Mouse (Mus musculus): Measurements from ENCODE around the gene Gpx6. TPM values are rescaled to one million over a fixed set of nuclear protein-coding genes. Genes with fewer than 3 reads are reported as not detected.
A peak's percentile ranks its signal among the peaks of the same experiment; 100 is the strongest.

The Gpx6 gene
- total RNA-seq, 2 experiments from 2014 or later, result 0.30 TPM; not detected in 1

GRCm38 (mm10) chr13:21320262-21320661 lies 8.3 kb downstream of the Gpx6 start:
- no peak for DNase-seq (ENCODE audit: low spot score in 2 of 2)
- intact Hi-C loops (cut with DNase I), result loop anchor here (10.0 kb wide), 1 partner anchor 145 kb away; the partner anchor contains the start of gene Trim27

GRCm38 (mm10) chr13:21321890-21322494 lies 10.1 kb downstream of the Gpx6 start:
- intact Hi-C loops (cut with DNase I), result loop anchor here (10.0 kb wide), 1 partner anchor 147 kb away; the partner anchor contains the start of gene Trim27
- DNase-seq (ENCODE audit: low spot score in 2 of 2), result peak in 1 of 2 experiments; percentile 9

DNA sequence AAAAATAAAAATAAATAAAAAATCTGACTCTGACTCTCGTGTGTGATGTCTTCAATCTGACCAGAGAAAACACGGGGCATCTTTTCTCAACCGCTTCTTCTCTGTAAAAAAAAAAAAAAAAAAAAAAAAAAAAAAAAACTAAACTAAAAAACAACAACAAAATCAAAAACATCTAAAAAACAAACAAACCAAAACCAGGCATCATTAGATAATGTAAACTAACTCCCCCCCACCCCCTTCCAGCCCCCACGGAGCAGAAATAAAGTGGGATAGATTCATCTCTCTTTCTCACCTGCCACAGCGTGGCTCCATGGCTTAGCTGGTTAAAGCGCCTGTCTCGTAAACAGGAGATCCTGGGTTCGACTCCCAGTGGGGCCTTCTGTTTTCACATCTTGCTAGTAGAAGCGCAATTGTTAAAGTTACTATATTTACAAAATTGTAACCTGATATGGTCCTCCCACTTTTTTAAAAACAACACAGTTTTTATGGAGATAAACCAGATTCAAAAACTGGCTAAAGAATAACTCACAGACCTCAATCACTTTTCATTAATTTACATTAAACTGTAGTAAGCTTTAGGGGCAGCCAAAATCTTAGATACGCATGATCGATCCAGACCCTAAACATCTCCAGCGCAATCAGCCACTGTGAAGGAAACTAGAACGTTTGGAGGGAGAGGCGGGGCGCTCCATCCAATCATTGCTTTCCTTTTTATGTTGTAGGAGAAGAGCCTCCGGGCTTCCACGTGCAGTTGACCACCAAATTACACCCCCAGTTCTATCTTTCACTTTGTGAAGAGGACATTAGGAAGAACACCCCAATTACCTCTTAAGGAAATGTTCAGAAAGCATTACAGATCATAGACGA lies 10.8 kb downstream of the Gpx6 start:
- DNase-seq (ENCODE audit: low spot score in 2 of 2), result peak; percentile 30 to 84
- intact Hi-C loops (cut with DNase I), result loop anchor here (10.0 kb wide), 1 partner anchor 148 kb away; the partner anchor contains the start of gene Trim27

- no peak for DNase-seq (ENCODE audit: low spot score in 2 of 2)
- intact Hi-C loops (cut with DNase I), result loop anchor here (10.0 kb wide), 1 partner anchor 149 kb away; the partner anchor contains the start of gene Trim27
Observed at GRCm38 (mm10) chr13:21323405-21323804, 11.5 kb downstream of the Gpx6 start.

DNA sequence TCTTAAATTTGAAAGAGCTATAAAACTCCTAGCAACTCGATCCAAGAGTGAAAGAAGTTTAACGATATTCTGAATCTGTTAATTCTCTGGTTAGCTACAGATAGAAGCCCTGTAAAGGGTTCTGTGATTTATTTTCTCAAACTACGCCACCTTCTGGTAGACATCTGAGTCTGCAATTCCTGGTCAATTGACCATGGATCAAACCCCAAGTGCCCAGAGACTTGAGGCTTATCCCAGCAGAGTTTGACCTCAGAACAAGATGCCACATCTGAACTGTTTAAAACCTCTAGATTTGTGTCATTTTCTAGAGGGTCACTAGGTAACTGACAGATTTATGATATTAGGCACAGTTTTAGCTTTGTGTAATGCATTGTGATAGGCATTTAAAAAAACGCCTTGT lies 14.3 kb downstream of the Gpx6 start:
- DNase-seq (ENCODE audit: low spot score in 2 of 2), result no peak
- intact Hi-C loops (cut with DNase I), result loop anchor here (2.0 to 10.0 kb wide), 4 partner anchors 51 to 151 kb away; partner anchors contain the start of gene Trim27

- intact Hi-C loops (cut with DNase I), result loop anchor here (2.0 to 10.0 kb wide), 4 partner anchors 52 to 152 kb away; partner anchors contain the start of gene Trim27
- peak; percentile 69 to 87 for DNase-seq (ENCODE audit: low spot score in 2 of 2)
Observed at GRCm38 (mm10) chr13:21326657-21327211, 14.8 kb downstream of the Gpx6 start.

DNA sequence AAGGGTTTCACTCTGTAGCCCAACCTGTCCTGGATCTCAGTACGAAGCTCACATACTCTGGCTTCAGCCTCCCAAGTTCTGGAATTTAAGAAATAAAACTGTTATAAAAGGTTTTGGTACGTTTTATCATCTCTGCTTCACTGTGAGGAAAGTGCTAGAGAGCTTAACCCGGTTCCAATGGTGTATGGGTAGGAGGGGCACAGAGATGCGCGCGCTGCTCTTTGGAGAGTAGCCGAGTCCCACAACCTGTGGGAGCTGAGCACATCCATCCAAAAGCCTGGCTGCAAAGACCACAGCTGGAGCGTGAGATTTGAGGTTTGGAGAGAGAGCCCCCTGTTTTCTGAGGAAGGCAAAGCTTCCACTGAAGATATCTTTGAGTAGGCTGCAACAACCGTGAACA lies 15.5 kb downstream of the Gpx6 start:
- intact Hi-C loops (cut with DNase I), result loop anchor here (2.0 to 10.0 kb wide), 4 partner anchors 53 to 153 kb away; partner anchors contain the start of gene Trim27
- DNase-seq (ENCODE audit: low spot score in 2 of 2), result peak in 1 of 2 experiments; percentile 13

DNA sequence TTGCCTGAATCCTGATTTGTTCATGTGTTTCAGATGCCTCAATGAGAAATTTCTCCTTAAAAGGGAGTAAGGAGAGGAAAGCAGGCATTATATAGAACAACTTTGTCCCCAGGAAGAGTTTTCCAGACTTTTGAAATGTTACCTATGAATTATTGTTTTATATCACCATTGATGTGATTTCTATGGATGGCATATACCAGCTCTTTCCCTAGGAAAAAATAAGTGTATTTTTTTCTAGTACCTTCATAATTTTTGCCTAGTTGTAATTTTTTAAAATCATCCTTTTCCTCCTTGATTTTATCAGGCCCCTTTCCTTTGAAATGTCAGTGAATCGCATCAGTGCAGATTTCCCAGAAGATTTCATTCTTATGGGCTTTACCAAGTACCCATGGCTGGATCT lies 34.7 kb downstream of the Gpx6 start, which contains the start of gene Olfr1367:
Olfr1367 (plus strand) TSS at position 301 of the 400 bp plus-strand sequence.
- intact Hi-C loops (cut with DNase I), result no loop called here
- DNase-seq (ENCODE audit: low spot score in 2 of 2), result no peak

GRCm38 (mm10) chr13:21350593-21350992 lies 38.7 kb downstream of the Gpx6 start:
- DNase-seq (ENCODE audit: low spot score in 2 of 2), result no peak
- intact Hi-C loops (cut with DNase I), result no loop called here

DNA sequence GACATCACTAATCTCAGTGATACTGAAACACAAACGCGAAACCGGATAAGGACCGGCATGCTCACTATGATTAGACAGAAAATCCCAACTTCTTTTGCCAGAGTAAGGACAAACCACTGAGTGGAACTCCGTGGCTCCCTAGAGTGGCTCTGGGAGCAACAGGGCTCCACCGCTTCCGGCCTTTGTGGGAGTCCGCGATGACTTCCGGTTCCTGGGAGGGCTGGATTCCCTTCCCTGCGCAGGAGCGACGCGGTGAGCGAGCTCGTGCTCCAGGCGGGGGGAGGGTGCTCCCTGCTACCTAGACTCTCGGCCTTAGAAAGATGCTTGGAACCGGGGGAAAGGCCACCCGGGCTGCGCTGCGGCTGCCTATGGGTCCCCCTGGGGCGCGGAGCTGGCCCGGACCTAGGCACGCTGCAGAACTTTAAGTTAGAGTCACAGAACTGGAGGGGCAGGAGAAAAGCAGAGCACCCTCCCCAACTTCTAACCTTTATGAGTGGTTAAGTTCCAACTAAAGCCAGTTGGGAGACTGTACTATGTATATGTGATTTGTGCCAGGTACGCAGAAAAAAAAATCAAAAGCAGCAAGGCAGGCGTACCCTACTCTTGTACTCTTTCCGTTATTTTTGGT lies 50.8 kb downstream of the Gpx6 start, which contains the start of gene Zscan12:
Zscan12 (plus strand) TSS at position 200 of the 628 bp plus-strand sequence.
- peak; percentile 88 to 91 for DNase-seq (ENCODE audit: low spot score in 2 of 2)
- intact Hi-C loops (cut with DNase I), result loop anchor here (1.0 kb wide), 1 partner anchor 40 kb away; the partner anchor contains the start of gene Zkscan3

GRCm38 (mm10) chr13:21363719-21364118 lies 51.8 kb downstream of the Gpx6 start:
- DNase-seq (ENCODE audit: low spot score in 2 of 2), result no peak
- intact Hi-C loops (cut with DNase I), result no loop called here

DNA sequence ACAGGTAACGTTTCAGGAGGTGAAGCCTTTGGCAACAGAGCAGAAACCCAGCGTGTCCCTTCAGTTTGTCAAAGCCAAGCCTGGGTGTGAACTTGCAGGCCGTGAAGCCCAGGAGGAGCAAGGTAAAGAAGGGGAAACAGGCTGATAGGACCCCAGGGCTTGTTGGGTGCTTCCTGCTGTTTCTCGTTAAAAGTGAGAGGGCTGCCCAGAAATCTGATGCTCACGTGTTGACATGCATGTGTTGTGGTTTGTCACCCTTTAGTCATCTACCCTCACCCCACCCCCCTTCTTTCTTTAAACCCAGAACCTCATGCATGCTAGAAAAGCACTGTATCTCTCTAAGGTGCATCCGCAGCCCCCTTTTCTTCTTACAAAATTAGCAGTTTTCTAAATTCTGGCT lies 54.7 kb downstream of the Gpx6 start:
- no peak for DNase-seq (ENCODE audit: low spot score in 2 of 2)
- intact Hi-C loops (cut with DNase I), result no loop called here

Other genes with a start within 250 kb of the Gpx6 start
- not detected for gene Olfr1370, start 237.2 kb upstream of the Gpx6 start, total RNA-seq (2021)
- gene Olfr1369-ps1, start 200.6 kb upstream of the Gpx6 start, total RNA-seq (2021), result not detected
- not detected for gene Olfr263, start 182.5 kb upstream of the Gpx6 start, total RNA-seq (2021)
- gene Olfr1368, start 166.3 kb upstream of the Gpx6 start, total RNA-seq (2021), result not detected
- gene Trim27, start 132.7 kb upstream of the Gpx6 start, total RNA-seq (2021), result 10 to 100 TPM; 35.7 to 42.3 TPM
- gene Gpx5, start 19.4 kb upstream of the Gpx6 start, total RNA-seq (2021), result not detected
- gene Olfr1367, start 34.8 kb downstream of the Gpx6 start, total RNA-seq (2021), result not detected
- 1 to 10 TPM; 6.9 to 7.7 TPM for gene Zscan12, start 50.7 kb downstream of the Gpx6 start, total RNA-seq (2021)
- gene Zkscan3, start 90.6 kb downstream of the Gpx6 start, total RNA-seq (2021), result 10 to 100 TPM; 38.3 to 40.1 TPM
- gene Pgbd1, start 128.9 kb downstream of the Gpx6 start, total RNA-seq (2021), result 1 to 10 TPM; 1.3 to 1.8 TPM
- 10 to 100 TPM; 33.9 to 39.7 TPM for gene Zscan26, start 141.6 kb downstream of the Gpx6 start, total RNA-seq (2021)
- 1 to 10 TPM in 1 of 2 experiments, under 1 TPM in 1; 0.76 to 1.3 TPM for gene Nkapl, start 156.4 kb downstream of the Gpx6 start, total RNA-seq (2021)
- 1 to 10 TPM; 7.2 to 7.3 TPM for gene Zkscan4, start 166.8 kb downstream of the Gpx6 start, total RNA-seq (2021)
- not detected for gene Gm10065, start 167.3 kb downstream of the Gpx6 start, total RNA-seq (2021)
- 10 to 100 TPM; 18.1 to 19.7 TPM for gene AK157302, start 183.1 kb downstream of the Gpx6 start, total RNA-seq (2021)
- gene Gm11273, start 189.3 kb downstream of the Gpx6 start, total RNA-seq (2021), result 10 to 100 TPM; 59.6 to 63.4 TPM
- 10 to 100 TPM; 12.7 to 13.2 TPM for gene Zkscan8, start 219.0 kb downstream of the Gpx6 start, total RNA-seq (2021)
- gene Olfr1366, start 230.7 kb downstream of the Gpx6 start, total RNA-seq (2021), result not detected
- gene Olfr1535, start 247.8 kb downstream of the Gpx6 start, total RNA-seq (2021), result not detected

Data from left cerebral cortex, postnatal 14 days (tissue).